ENCODE assay signal across 19 mouse cellular contexts in genomic region chr3:66519925-66520324, GRCm38 (mm10).
A peak's percentile ranks its signal among the peaks of the same experiment; 100 is the strongest.
DNase-seq lines count a peak whose midpoint lies in the region; ATAC-seq and TF ChIP-seq lines count a peak whose summit lies in the region.
"Had no signal": no experiment of that assay in that cellular context is flagged by ENCODE, and none has a peak within 500 bp of the region (broad histone marks: within the 10 kb centered on the region; RNA-seq: fewer than 3 reads in every experiment).

No protein-coding gene starts in this region.

- TF ChIP-seq EP300 in stomach, postnatal 0 days (optimal IDR thresholded peaks at IDR 0.05): no peak
- TF ChIP-seq EP300 in liver, embryonic 14.5 days (IDR thresholded peaks at IDR 0.05; ENCODE audit: low read depth): peak; percentile 76

- H3K36me3 ChIP-seq in stomach, embryonic 15.5 days: no peaks in the 10 kb centered on the region
- no peaks in the 10 kb centered on the region for H3K36me3 ChIP-seq in stomach, postnatal 0 days (ENCODE audit: control insufficient read depth, insufficient read depth, low read length)
- H3K36me3 ChIP-seq in liver, embryonic 14.5 days (replicated peaks; ENCODE audit: control insufficient read depth, insufficient read depth, low read depth): no peaks in the 10 kb centered on the region

- H3K4me2 ChIP-seq in stomach, embryonic 15.5 days: no peak overlapping the region
- no peak overlapping the region for H3K4me2 ChIP-seq in stomach, postnatal 0 days (replicated peaks; ENCODE audit: low read depth)
- peak overlapping the region; percentile 5; the same call in 1 of the 2 replicates for H3K4me2 ChIP-seq in liver, embryonic 14.5 days (ENCODE audit: low read depth)

- ATAC-seq in stomach, embryonic 15.5 days (ENCODE audit: insufficient read depth, low FRiP score, low read depth): peak; percentile 75; the same call in 1 of the 2 replicates
- ATAC-seq in stomach, postnatal 0 days (ENCODE audit: low FRiP score, low TSS enrichment): no peak
- peak; percentile 71 for ATAC-seq in common myeloid progenitor, adult 5-6 weeks (replicated peaks; ENCODE audit: low read depth, poor library complexity, severe bottlenecking)
- peak; percentile 98 for ATAC-seq in liver, embryonic 14.5 days (ENCODE audit: insufficient read depth)
- ATAC-seq: forebrain, embryonic 14.5 days had no signal

- no peak overlapping the region for H3K27ac ChIP-seq in stomach, embryonic 15.5 days
- no peak overlapping the region for H3K27ac ChIP-seq in stomach, postnatal 0 days (replicated peaks)
- peak overlapping the region; percentile 46 for H3K27ac ChIP-seq in liver, embryonic 14.5 days

- no peaks in the 10 kb centered on the region for H3K9me3 ChIP-seq in stomach, embryonic 15.5 days
- H3K9me3 ChIP-seq in stomach, postnatal 0 days (ENCODE audit: control insufficient read depth, low read length): no peaks in the 10 kb centered on the region
- no peaks in the 10 kb centered on the region for H3K9me3 ChIP-seq in liver, embryonic 14.5 days (ENCODE audit: control insufficient read depth, low read length)

- TF ChIP-seq CTCF in stomach, postnatal 0 days (IDR thresholded peaks at IDR 0.05; ENCODE audit: low read depth): no peak
- no peak for TF ChIP-seq CTCF in liver, embryonic 14.5 days (IDR thresholded peaks at IDR 0.05; ENCODE audit: low read depth)

- no peak overlapping the region for H3K4me3 ChIP-seq in stomach, embryonic 15.5 days (replicated peaks)
- no peak overlapping the region for H3K4me3 ChIP-seq in stomach, postnatal 0 days (ENCODE audit: low read depth, low read length)
- no peak overlapping the region for H3K4me3 ChIP-seq in liver, embryonic 14.5 days (ENCODE audit: insufficient read depth in 1 of 2, low read depth in 2 of 2, low read length in 2 of 2)
- H3K4me3 ChIP-seq: erythroblast, embryonic 14.5 days; megakaryocyte, embryonic 14.5 days had no signal

- 54% methylated on average over 1 of the region's 1 CpGs for WGBS in stomach, embryonic 15.5 days
- WGBS in stomach, postnatal 0 days: 62% methylated on average over 1 of the region's 1 CpGs
- 7% methylated on average over 1 of the region's 1 CpGs for WGBS in liver, embryonic 14.5 days (ENCODE audit: insufficient replicate concordance)

- H3K9ac ChIP-seq in stomach, embryonic 15.5 days: no peak overlapping the region
- no peak overlapping the region for H3K9ac ChIP-seq in stomach, postnatal 0 days (ENCODE audit: low read length)
- no peak overlapping the region for H3K9ac ChIP-seq in liver, embryonic 14.5 days (replicated peaks)

- no peak for DNase-seq in stomach, postnatal 0 days (ENCODE audit: low spot score)
- peak; percentile 40 to 58 (median 40) for DNase-seq in liver, embryonic 14.5 days (ENCODE audit: low read depth in 3 of 3, low spot score in 3 of 3)
- DNase-seq in left cerebral cortex, postnatal 4 days: no peak
- DNase-seq in ovary, postnatal 14 days (ENCODE audit: low spot score): no peak
- no peak for DNase-seq in frontal cortex, postnatal 36 days (ENCODE audit: low spot score in 2 of 2)
- DNase-seq: adrenal gland, postnatal 14 days; cerebellum, adult 18-20 months; cerebellum, postnatal 36 days; gastrocnemius, postnatal 36 days; kidney, adult 2 months; kidney, postnatal 25 days; lung, postnatal 14 days; right cerebral cortex, postnatal 25 days; thymus, postnatal 14 days had no signal

- H3K4me1 ChIP-seq in stomach, embryonic 15.5 days: no peaks in the 10 kb centered on the region
- H3K4me1 ChIP-seq in stomach, postnatal 0 days (replicated peaks; ENCODE audit: control insufficient read depth, insufficient read depth): no peaks in the 10 kb centered on the region
- peaks cover 13 to 22% of the 10 kb centered on the region in 2 experiments for H3K4me1 ChIP-seq in liver, embryonic 14.5 days (replicated peaks; ENCODE audit: control insufficient read depth in 2 of 2, insufficient read depth in 2 of 2, low read length in 1 of 2)

- intact Hi-C loops in left cerebral cortex, postnatal 4 days (cut with DNase I): no loop called here

- H3K27me3 ChIP-seq in stomach, embryonic 15.5 days (replicated peaks): no peaks in the 10 kb centered on the region
- no peaks in the 10 kb centered on the region for H3K27me3 ChIP-seq in stomach, postnatal 0 days (ENCODE audit: control insufficient read depth, insufficient read depth, low read length)
- no peaks in the 10 kb centered on the region for H3K27me3 ChIP-seq in liver, embryonic 14.5 days (ENCODE audit: control insufficient read depth, insufficient read depth, low read length)
- H3K27me3 ChIP-seq: megakaryocyte, embryonic 14.5 days had no signal

Comparison
In these comparisons a context has a peak if more than half of its experiments do, and no peak if none do; other contexts are left out.
1. DNase-seq: peak in liver, embryonic 14.5 days (3 of 3); none in stomach, postnatal 0 days (single experiment), left cerebral cortex, postnatal 4 days (single experiment), ovary, postnatal 14 days (single experiment) and frontal cortex, postnatal 36 days (0 of 2).